Mouse (Mus musculus): ENCODE results near the gene Btg1.

Gene Btg1

DNA sequence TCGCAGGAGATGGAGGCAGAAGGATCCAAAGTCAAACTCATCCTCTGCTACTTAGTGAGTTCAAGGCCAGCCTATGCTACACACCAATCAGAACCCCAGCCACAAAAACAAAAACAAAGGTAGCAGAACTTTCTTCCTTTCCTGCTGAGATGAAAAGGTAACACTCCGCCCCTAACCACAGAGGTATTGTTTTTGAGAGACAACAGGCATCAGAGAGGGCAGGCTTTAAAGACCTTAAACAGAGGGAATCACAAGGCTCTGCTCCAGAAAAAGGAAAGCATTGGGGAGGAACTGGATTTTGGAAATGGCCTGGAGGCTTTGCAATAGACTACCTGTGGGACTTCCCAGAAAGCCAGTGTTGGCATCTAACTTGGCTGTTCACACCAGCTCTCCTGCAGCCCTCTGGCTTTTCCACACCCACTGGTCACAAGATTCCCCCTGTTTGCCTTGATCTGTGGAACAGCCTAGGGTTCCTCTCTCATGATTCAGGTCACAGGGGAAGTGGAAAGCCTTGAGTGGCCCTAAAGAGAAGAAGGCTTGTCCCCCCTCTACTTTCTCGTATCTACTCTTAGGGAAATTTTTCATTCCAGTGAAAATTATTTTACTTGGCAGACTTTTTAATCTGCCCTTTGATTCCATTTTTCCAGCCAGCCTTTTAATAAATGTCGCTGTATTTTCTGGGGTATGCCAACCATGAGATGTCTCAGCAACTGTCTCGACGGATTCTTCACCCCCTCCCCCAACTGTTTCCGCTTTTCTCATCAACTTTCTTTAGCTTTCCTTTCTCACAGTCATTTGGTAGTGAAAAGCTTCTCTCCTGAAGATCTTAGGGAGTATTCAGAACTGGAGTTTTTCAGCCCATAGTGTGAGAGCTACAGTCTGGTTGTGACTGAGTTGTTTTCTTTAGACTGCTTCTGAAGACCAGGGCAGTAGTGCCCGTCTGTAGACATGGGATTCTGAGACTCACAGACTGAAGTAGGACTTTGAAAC lies 7.2 kb upstream of the Btg1 start:
- no peak for DNase-seq (ENCODE audit: low read depth, low spot score)

DNA sequence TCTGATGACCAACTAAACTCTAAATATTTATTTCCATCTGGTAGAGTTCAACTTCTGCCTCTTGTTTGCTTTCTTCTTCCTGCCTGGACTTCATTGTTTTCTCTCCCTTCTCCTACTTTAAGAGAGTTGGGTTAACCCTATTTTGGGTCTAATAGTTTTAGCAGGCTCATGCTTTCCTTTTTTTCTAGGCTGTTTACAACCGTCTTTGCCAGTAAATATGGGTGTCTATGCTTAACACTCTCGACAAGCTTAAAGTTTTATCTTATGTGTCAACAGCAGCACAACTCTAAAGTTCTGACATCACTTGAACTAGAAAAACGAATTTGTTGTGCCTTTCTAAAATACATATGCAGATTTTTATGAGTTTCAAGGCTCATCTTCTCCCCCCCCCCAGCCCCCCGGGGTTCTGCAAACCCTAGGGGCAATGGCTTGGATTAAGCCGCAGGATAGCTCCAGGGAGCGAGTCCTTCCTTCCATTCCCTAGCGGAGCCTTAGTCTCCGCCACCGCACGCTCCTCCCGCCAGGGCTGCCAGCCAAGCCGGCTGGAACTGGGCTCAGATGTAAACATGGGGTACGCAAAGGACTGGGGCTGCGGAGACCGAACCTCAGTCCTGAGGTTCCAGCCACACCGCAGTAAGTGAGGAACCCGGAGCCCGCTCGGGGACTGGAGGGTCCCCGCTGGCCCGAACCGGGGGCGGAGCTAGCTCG lies 651 bp upstream of the Btg1 start:
- no peak for DNase-seq (ENCODE audit: low read depth, low spot score)

DNA sequence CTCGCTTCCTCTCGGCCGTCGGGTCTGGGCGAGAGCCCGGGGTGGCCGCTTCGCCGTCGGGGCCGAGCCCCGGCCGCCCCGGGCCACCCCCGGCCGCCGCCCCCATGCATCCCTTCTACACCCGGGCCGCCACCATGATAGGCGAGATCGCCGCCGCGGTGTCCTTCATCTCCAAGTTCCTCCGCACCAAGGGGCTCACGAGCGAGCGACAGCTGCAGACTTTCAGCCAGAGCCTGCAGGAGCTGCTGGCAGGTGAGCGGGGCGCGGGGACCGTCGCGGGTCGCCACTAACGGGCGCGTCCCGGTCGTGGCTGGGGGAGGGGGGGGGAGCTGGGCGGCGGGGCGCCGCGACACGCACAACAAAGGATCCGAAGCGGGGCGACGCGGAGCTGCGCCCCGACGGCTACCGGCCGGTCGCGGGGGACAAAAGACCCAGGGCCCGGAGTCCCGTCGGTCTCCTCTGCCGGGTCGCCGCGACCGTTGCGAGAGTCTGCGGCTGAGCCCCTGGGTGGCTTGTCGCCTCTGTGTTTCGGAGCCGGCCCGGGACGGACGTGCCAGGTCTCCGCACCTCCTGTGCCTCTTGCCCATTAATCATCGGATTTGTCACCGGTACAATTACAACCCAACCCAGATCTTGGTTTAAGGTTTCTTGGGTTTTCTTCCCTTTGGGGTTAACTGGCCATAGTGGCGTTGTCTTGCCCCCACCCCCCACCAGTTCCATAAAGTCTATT lies 580 bp downstream of the Btg1 start:
- DNase-seq (ENCODE audit: low read depth, low spot score), result peak; percentile 65

DNA sequence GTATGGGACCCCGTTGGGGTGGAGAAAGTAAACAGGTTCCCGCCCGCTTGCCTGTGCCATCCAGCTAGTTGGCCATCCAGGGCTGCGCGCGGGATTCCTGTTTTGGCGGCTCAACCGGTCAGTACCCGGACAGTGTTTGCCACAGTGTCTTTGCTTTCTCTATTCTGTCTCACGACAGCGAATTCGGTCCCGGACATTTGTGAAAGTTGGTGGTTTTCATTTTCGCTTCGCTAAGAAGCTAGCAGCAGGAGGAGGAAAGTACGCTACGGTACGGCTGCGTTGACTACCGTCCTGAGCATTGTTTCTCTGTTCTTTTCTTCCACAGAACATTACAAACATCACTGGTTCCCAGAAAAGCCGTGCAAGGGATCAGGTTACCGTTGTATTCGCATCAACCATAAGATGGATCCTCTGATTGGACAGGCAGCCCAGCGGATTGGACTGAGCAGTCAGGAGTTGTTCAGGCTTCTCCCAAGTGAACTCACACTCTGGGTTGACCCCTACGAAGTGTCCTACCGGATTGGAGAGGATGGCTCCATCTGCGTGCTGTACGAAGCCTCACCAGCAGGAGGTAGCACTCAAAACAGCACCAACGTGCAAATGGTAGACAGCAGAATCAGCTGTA lies 1.3 kb downstream of the Btg1 start:
- peak; percentile 79 for DNase-seq (ENCODE audit: low read depth, low spot score)

DNA sequence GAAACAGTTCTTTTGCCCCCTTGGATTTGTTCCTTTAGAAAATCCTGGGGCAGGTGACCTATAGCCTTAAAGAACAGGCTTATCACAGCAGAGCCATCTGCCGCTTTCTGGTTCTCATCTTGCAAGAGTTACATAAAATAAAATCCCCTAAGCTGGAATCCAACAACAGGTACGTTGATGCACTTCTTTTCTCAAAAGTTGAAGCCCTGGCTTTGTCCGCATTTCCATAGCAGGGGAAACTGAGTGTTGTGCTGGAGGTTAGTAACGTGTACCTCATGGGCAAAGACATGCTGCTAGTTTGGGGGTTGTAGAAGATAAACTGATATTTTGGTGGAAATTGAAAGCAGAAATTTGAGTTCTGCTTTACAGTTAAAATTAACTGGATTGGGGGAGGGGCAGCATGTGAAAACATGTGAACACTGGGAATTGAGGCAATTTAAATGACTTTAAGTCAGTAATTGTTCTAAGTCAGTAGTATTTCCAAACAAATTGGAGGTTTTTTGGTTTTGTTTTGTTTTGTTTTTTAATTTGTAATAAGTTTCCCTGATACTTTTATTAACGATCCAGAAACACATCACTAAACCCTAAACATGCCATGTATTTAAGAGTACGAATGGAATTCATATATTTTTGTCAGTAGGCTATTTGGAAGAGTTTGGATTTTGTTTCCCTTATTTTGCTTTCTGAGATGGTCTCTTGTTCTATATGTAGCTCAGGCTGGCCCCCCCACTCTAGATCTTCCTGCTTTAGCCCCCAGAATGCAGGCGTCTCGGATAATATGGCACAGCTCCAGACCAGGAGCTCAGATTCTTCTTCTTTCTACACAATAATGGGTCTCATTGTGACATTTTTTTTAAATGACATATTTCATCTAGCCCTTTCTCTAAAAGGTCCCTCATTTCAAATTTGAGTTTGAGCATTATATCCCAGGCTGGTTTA lies 3.4 kb downstream of the Btg1 start:
- DNase-seq (ENCODE audit: low read depth, low spot score), result peak; percentile 75

DNA sequence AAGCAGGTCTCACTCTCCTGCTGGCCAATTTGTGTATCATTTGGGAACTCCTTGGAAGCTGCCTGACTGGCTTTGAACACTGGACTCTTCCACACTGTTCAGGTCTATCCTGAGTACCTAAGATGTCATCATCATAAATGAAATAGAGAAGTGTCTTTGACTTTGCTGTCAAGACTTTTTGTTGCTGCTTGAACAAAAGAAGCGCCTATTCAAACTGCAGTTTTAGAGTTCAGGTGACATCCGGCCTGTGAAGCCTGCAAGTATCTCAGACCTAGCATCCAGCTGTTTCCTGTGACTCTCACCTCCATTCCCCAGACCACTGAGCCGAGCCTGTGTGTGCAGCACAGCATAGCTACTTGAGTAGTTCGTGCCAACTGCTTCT lies 4.1 kb downstream of the Btg1 start:
- peak; percentile 88 for DNase-seq (ENCODE audit: low read depth, low spot score)

DNA sequence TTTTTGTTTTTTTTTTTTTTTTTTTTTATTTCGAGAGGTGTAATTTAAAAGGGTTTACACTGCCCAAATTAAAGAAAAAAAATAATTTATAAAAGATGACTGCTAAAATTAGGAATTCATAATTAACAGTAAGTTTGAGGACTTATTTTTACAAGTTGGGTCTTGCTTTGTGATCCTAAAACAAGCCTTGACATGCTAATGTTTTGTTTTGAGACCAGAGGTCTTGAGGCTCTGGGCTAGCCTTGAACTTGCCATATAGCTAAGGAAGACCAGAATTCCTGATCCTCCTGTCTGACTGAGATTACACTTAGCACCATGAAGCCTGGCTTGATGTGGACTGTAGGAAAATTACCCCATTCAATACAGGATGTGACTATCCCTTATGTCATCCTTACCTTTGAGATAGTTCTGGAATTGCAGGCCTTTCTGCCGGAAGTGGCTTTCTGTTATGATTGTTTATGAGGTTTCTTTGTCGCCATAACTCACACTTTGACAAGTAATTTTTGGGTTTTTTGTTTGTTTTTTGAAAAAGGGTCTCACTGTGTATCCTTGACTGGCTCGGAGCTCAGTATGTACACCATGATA lies 4.6 kb downstream of the Btg1 start:
- DNase-seq (ENCODE audit: low read depth, low spot score), result no peak

DNA sequence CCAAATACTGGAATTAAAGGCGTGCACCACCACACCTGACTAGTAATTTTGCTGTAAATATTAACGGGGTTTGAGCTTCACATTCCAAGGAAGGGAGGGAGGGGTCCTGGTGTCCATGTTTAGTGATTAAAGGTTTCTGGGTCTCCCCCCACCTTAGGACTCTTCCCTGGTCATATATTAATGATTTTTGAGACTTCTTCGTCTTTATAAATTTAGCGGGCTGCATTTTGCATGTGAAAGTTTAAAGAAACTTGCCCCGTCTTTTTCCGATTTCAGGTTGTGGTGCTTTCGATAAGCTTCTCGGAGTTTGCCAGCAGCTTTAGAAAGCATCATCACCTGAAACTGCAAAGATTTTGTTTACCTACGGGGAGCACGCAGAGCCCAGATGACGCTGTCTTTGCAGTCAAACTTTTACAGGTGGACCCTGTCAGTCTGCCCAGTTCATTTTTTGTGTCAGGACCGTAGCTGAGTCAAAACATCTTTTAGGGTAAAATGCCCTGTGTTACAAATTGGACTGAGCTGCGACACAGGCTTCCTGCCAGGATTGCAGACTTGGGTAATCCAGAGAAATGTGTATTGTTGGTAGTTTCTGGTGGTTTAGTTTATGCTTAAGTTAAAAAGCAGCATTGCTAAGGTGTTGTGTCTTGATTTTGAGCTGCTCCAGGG lies 5.3 kb downstream of the Btg1 start:
- DNase-seq (ENCODE audit: low read depth, low spot score), result no peak

DNA sequence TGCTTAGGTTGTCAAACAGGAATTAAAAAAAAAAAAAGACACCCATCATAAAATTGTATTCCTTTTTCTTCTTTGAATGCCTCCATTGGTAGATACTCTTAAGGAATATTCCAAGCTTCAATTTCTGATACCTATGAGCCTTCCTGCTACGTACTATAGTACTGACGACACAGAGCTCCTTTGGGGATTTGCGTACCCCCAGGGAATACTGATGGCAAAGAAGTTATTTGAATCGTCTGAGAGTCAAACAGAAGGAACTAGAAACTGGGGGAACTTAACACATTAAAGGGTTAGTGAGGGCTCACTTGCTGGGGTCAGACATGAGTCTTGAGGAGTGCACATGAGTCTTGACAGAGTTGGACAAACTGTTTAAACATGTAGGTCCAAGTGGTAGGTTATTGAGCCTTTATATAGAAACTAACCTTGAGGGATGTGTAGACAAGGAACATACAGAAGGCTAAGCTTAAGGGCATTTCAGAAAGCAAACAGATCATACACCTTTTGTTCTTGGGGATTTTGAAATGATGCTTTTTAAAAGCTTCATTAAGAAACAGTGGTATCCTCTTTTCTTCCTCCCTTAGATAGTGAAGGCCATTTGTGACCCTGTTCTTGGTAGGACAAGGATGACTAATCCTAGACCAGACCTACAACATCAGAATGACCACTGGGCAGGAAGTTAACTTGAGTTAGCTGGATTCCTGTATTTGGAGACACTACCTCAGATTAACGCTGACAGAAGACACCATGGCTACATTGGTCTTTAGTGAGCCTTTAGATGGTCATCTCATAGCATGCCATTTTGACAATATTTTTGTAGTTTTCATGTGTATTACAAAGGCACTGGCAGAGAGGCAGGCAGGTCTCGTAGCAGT lies 6.2 kb downstream of the Btg1 start:
- no peak for DNase-seq (ENCODE audit: low read depth, low spot score)

DNA sequence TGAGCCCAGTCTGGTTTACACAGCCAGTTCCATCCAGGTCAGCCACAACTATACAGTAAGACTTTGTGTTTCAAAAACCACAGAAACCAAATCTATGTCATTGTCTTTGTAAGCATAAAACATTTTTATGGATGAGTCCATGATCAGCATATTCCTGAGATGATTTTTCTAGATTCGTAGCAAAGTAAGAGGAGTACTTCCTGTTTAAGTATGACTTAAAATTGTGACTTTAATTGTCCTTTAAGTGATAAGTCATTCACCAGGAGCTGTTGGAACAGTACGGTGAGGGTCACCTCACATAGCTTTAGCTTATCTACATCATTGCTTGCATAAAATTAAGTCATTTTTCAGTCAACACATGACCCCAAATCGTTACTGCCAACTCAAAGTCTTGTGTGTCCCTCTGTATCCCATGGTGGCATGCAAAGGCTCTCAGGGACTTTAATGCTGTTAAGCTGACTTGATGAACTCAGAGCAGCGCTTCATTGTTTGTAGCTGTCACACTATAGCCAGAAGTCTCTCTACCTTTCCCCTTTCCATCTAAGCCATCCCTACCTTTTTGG lies 6.9 kb downstream of the Btg1 start:
- DNase-seq (ENCODE audit: low read depth, low spot score), result no peak

DNA sequence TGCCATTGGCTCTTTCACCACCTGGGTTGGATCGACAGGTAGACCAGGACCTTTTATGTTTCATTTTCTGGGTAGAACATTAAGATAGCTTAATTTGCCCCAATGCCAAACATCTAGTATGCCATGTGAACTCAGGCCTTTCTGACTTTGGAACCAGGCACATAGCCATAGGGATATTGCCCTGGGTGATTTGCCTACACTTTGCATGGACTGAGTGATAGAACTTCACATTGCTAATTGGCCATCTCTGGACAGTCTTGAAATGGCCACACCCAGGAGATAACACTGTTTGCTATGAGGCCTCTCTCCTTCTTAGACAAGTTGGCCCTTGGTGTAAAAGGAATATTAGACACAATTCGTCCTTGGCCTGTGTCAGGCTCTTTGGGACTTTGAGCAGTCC lies 7.6 kb downstream of the Btg1 start:
- DNase-seq (ENCODE audit: low read depth, low spot score), result no peak

DNA sequence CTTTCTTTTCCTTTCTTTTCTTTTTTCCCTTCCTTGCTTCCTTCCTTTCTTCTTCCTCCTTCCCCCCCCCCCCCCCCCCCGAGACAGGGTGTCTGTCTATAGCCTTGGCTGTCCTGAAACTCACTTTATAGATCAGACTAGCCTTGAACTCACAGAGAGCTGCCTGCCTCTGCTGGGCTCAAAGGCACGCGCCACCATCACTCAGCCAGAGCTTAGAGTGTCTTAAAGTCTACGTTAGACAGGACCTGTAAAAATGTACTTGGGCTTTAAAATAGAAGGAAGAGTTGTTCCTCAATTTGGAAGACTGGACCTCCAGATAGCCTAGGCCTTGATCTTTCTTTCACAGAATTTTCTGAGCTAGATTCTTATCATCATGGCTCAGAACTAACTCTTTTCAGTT lies 8.3 kb downstream of the Btg1 start:
- no peak for DNase-seq (ENCODE audit: low read depth, low spot score)

DNA sequence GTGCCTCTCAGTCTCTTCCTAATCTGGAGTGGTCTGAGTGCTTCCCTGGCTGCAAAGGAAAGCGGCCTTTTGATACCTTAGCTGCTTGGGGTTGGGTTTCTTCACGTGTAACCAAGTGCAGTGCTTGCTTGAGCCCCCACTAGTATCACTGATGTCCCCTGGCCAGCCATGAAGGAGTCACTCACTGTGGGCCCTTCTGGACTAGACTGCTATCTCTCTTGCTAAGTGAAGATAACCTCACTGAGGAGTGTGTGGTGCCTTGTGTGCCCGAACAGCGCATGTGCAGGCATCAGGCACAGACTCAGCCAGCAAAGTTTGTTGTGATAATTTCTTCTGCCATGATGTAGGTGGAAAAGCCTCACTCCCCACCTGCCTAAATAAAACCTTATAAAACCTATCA lies 8.9 kb downstream of the Btg1 start:
- DNase-seq (ENCODE audit: low read depth, low spot score), result no peak

DNA sequence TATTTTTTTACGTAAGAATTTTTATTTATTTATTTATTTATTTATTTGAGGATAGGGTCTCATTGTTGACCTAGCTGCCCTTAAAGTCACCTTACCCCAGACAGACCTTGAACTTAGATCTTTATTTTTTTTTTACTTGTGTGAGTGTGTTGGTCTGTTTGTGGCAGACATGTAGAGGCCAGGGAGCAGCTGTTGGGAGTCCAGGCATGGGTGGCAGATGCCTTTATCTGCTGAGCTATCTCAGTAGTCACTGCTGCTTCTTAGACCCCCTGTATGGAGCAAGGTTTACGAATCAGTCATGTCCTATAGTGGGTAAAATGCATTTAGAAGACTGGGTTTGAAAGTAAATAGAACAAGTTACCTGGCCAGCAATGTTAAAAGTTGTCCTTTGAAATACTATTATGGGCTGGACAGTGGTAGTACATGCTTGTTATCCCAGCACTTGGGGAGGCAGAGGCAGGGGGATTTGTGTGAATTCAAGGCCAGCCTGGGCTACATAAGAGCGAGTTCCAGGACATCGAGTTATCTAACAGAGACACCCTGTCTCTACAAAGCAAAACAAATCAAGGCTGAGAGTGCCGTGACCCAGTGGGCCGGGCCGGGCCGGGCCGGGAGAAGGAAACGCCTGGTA lies 9.4 kb downstream of the Btg1 start:
- no peak for DNase-seq (ENCODE audit: low read depth, low spot score)

DNA sequence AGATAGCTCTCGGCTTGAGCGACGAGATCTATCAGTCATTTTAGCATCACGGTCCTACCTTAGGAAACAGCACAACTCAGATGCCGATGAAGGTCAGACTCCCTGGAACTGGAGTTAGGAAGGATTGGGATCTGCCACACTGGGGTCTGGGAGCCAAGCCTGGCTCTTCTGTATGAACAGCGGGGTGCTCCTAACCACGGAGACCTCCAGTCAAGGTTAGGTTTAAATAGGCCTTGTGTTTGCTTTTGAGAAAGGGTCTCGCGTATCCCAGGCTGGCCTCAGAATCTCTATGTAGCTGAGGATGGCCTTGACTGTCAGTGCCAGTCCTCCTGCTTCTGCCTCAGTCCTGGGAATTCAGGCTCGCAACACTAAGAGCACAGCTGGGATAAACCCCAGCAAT lies 10.5 kb downstream of the Btg1 start:
- DNase-seq (ENCODE audit: low read depth, low spot score), result no peak

DNA sequence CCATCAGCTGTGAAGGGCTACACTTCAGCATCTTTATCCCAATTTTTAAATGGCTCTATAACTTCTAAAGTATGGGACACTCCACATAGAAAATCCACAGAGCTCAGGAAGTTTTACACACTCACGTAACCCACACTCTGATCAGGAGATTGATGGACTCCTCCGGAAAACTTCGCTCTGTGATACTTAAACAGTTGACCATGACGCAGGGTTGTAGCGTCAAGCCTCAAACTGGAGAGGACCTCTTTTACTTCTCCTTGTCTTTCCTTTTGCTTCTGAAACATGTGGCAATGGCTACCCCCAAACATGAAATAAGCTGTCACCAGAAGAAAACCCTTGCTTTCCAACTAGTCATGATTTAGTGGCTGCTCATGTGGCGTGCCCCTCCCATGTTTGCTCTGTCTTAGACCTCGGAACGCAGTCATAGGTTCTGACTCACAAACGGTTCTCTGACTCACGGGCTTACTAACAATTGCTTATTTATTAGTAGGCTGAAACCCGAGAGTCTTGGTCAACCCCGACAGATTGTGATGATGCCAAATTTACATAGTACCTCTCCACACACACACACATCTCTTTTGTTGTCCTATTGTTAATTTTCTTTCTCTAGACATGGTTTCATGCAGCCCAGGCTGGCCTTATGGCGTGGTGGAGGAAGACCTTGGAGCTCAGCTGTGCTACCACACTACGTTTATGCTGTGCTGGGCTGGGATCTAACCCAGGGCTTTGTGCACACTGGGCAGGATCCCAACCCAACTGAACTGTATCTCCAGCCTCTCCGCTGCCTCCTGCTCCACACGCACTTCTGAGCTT lies 11.5 kb downstream of the Btg1 start:
- no peak for DNase-seq (ENCODE audit: low read depth, low spot score)

DNA sequence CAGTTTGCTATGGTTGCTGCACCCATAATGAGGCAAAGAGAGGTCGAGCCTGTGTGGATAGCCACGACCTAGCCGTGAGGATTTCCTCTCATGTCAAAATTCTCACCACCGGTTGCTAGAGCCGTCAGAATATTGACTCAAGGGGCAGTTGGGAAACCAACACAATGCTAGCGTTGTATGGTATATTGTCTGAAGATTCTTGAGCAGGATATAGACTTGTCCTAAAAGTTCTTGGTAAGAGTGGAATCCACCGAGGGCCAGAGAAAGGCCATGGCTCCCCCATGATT lies 12.1 kb downstream of the Btg1 start:
- DNase-seq (ENCODE audit: low read depth, low spot score), result no peak

All from A20 (cell line).